Mouse (Mus musculus) myocyte (in vitro differentiated cells): ENCODE results near the gene Cptp.
A peak's percentile ranks its signal among the peaks of the same experiment; 100 is the strongest.

Source experiments
- CEBPB ChIP-seq: IDR thresholded peaks from 2 replicates; pipeline ENCODE4 v1.6.1; 2011; ENCODE audit warnings: mild to moderate bottlenecking, moderate library complexity; ENCODE audit not compliant: poor library complexity, insufficient read depth, severe bottlenecking
- E2F4 ChIP-seq: IDR thresholded peaks from one replicate; pipeline ENCODE4 v1.6.1; 2011; ENCODE audit warnings: mild to moderate bottlenecking, control low read depth, moderate library complexity; ENCODE audit not compliant: insufficient read depth
- MAX ChIP-seq: IDR thresholded peaks from one replicate; pipeline ENCODE4 v1.6.1; 2011; ENCODE audit warnings: low read depth, mild to moderate bottlenecking, control low read depth
- MYOD1 ChIP-seq, 3 experiments: IDR thresholded peaks; one replicate each; pipeline ENCODE4 v1.6.1; 2011; ENCODE audit warnings: control low read depth in 2 of 3, low read depth in 2 of 3, mild to moderate bottlenecking in 2 of 3, moderate library complexity in 1 of 3; ENCODE audit not compliant: insufficient read length in 2 of 3, control insufficient read depth in 1 of 3
- MYOG ChIP-seq, 3 experiments: IDR thresholded peaks; one replicate each; pipeline ENCODE4 v1.6.1; 2011; ENCODE audit warnings: control low read depth in 2 of 3, low read depth in 2 of 3, mild to moderate bottlenecking in 2 of 3; ENCODE audit not compliant: insufficient read length in 2 of 3, control insufficient read depth in 1 of 3, insufficient read depth in 1 of 3
- POLR2A ChIP-seq: IDR thresholded peaks from one replicate; pipeline ENCODE4 v1.6.1; 2011; ENCODE audit warnings: low read depth, mild to moderate bottlenecking, control low read depth, moderate library complexity; ENCODE audit not compliant: insufficient read length
- POLR2AphosphoS2 ChIP-seq: IDR thresholded peaks from one replicate; pipeline ENCODE4 v1.6.1; 2011; ENCODE audit warnings: low read depth, control low read depth; ENCODE audit not compliant: insufficient read length
- SRF ChIP-seq: IDR thresholded peaks from one replicate; pipeline ENCODE4 v1.6.1; 2011; ENCODE audit warnings: low read depth; ENCODE audit not compliant: control insufficient read depth, insufficient read length
- TCF12 ChIP-seq: IDR thresholded peaks from one replicate; pipeline ENCODE4 v1.6.1; 2011; ENCODE audit warnings: mild to moderate bottlenecking, control low read depth; ENCODE audit not compliant: poor library complexity, insufficient read depth, severe bottlenecking
- TCF3 ChIP-seq: IDR thresholded peaks from one replicate; pipeline ENCODE4 v1.6.1; 2011; ENCODE audit warnings: low read depth, control low read depth; ENCODE audit not compliant: insufficient read length
- USF1 ChIP-seq: IDR thresholded peaks from one replicate; pipeline ENCODE4 v1.6.1; 2011; ENCODE audit warnings: low read depth, mild to moderate bottlenecking, control low read depth, moderate library complexity

GRCm38 (mm10) chr4:155859318-155859717 is 9.9 kb downstream of the Cptp start:
- TF ChIP-seq POLR2A (no peak), MAX (no peak), TCF12 (no peak), POLR2AphosphoS2 (peak; percentile 18), E2F4 (no peak), MYOD1 (IDR thresholded peaks at IDR 0.05; ENCODE audit: control insufficient read depth in 1 of 3, insufficient read length in 2 of 3, low read depth in 2 of 3) (no peak), USF1 (no peak), MYOG (IDR thresholded peaks at IDR 0.05; ENCODE audit: control insufficient read depth in 1 of 3, insufficient read depth in 1 of 3, insufficient read length in 2 of 3, low read depth in 2 of 3) (peak in 1 of 3 experiments; percentile 6), TCF3 (no peak), CEBPB (no peak), SRF (no peak)
